Mouse (Mus musculus) limb, embryonic 10.5 days (tissue): ENCODE measurements around the gene Gdf1. TPM values are rescaled to one million over a fixed set of nuclear protein-coding genes. Genes with fewer than 3 reads are reported as not detected.

ENCODE experiments used
- DNase-seq: peaks from one replicate; pipeline ENCODE4 v3.0.0-alpha.2; 2017; ENCODE audit warnings: low spot score
- H3K27ac ChIP-seq: fragments of 300-500 bp; sonication (generic); 2 replicates; pipeline ENCODE4 v1.5.1; 2016; ENCODE audit warnings: mild to moderate bottlenecking
- H3K27me3 ChIP-seq: fragments of 300-500 bp; sonication (generic); 2 replicates; pipeline ENCODE4 v1.6.1; 2016; ENCODE audit warnings: low read depth, mild to moderate bottlenecking; ENCODE audit not compliant: poor library complexity, severe bottlenecking
- H3K36me3 ChIP-seq: fragments of 300-500 bp; sonication (generic); 2 replicates; pipeline ENCODE4 v1.6.1; 2016; ENCODE audit warnings: mild to moderate bottlenecking, moderate library complexity
- H3K4me1 ChIP-seq: fragments of 300-500 bp; sonication (generic); 2 replicates; pipeline ENCODE4 v1.6.1; 2016
- H3K4me3 ChIP-seq: fragments of 300-500 bp; sonication (generic); 2 replicates; pipeline ENCODE4 v1.5.1; 2016; ENCODE audit warnings: mild to moderate bottlenecking, moderate library complexity
- H3K9me3 ChIP-seq: fragments of 300-500 bp; sonication (generic); replicated peaks from 2 replicates; pipeline ENCODE4 v1.6.1; 2016; ENCODE audit warnings: mild to moderate bottlenecking
- WGBS: fragments of 180-500 bp; shearing (Covaris S2); methylation state at CpG from one replicate; pipeline ENCODE4 v1.1.7; 2016; 5-methylcytosine and 5-hydroxymethylcytosine counted together
- polyA plus RNA-seq: library from polyadenylated mRNA; unstranded; fragments of >200 nt; fragmentation: Nextera tagmentation; extraction: Ambion mirVana; gene quantifications from 2 replicates; pipeline ENCODE4 v1.2.1, GENCODE M21; 2016

Gdf1 gene
- 7.9 and 13.8 TPM in 2 replicates for polyA plus RNA-seq

GRCm38 (mm10) chr8:70329124-70329834 is at the start of gene Gdf1:
Gdf1 (plus strand) TSS chr8:70329817.
- H3K36me3 ChIP-seq, result peaks cover 54% of the 10 kb centered on the region

DNA sequence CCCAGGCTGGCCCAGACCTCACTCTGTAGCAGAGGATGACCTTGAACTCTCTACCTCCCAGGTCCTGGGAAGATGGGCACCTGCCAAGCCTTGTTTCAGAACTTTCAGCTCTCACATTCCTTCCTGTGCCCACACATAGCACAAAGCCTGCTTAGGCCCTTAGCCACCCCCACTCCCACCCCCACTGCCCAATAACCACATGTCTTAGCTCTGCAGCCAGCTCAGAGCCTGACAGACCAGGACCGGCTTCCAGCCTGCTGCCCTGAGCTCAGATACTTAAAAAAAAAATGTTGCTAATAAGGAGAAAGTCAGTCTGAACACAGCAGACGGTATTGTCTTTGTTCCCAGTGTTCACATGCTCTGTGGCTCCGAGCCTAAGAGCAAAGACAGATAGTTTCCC is 48.6 kb upstream of the Gdf1 start:
- 64% methylated on average over 3 of the region's 3 CpGs for WGBS
- Histone ChIP-seq H3K27me3 (no peaks in the 10 kb centered on the region), H3K4me1 (peaks cover 61% of the 10 kb centered on the region), H3K27ac (peak overlapping the region; percentile 42), H3K4me3 (no peak overlapping the region), H3K9me3 (no peaks in the 10 kb centered on the region), H3K36me3 (peaks cover 21% of the 10 kb centered on the region)
- no peak for DNase-seq

More at GRCm38 (mm10) chr8:70329124-70329834, at the start of gene Gdf1:
- peak within 1 kb of the TSS; percentile 39 for H3K4me3 ChIP-seq
- H3K4me1 ChIP-seq, result peaks cover 42% of the 10 kb centered on the region
- peak; percentile 62 for DNase-seq
- H3K27me3 ChIP-seq, result peaks cover 11% of the 10 kb centered on the region; the same call in 1 of the 2 replicates
- H3K27ac ChIP-seq, result peak within 1 kb of the TSS; percentile 82
- H3K9me3 ChIP-seq, result no peaks in the 10 kb centered on the region
- 20% methylated on average over 14 of the region's 14 CpGs for WGBS

- Histone ChIP-seq H3K4me1 (peaks cover 60% of the 10 kb centered on the region), H3K9me3 (no peaks in the 10 kb centered on the region), H3K27me3 (no peaks in the 10 kb centered on the region), H3K4me3 (peak within 1 kb of the TSS; percentile 93), H3K27ac (peak within 1 kb of the TSS; percentile 99), H3K36me3 (peaks cover 38% of the 10 kb centered on the region)
- WGBS, result 1% methylated on average over 36 of the region's 36 CpGs
- DNase-seq, result peak; percentile 97
Observed at GRCm38 (mm10) chr8:70282603-70283135, 46.9 kb upstream of the Gdf1 start, which contains the start of gene Homer3. Homer3 (plus strand) TSS chr8:70282827.

DNA sequence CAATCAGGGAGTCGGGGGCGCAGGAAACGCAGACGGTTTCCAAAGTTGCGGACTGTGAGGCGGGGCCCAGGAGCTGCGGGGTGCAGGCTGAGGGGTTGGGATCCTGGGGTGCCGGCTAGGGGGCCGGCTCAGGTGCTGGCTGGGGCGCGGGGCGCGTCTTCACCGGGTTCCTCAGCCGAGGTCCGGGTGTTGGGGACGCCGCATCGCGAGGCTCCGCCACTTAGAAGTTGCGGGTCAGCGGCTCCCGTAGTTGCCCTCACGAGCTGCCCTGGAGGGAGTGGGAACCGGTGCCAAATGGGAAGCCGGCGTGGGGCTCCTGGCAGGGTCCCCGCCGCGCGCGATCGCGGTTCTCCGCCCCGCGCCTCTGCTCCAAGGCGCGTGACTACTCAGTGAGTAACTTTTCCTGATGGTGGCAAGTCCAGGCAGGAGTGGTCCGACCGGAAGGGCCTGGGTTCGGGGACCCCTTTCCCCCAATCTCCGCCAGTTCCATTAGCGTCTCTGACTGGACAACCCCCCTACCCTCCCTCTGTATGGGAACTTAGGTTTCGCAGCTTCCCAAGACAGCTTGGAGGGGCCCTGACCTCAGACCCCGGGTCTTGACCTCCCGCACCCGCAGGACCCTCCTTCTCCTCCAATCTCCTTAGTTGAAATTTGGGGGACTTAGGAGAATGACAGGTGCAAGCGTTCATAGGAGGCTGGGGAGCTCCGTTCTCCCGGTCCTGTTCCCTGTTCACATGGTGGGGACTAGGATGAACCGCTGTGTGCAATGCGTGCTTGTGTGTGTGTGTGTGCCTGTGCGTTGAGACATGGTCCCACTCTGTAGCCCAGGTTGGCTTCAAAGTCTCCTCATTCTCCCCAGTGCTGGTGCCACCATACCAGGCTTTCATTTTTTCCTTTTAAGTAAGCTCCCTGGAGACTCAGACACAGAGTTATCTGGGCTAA is 46.2 kb upstream of the Gdf1 start:
- peak; percentile 54 for DNase-seq
- Histone ChIP-seq H3K4me3 (peak overlapping the region; percentile 93), H3K27me3 (no peaks in the 10 kb centered on the region), H3K9me3 (no peaks in the 10 kb centered on the region), H3K36me3 (peaks cover 45% of the 10 kb centered on the region), H3K4me1 (peaks cover 52% of the 10 kb centered on the region), H3K27ac (peak overlapping the region; percentile 99)
- 1% methylated on average over 54 of the region's 55 CpGs for WGBS

GRCm38 (mm10) chr8:70284421-70284820 is 45.2 kb upstream of the Gdf1 start:
- H3K4me3 ChIP-seq, result peak overlapping the region; percentile 93
- DNase-seq, result no peak
- H3K27ac ChIP-seq, result no peak overlapping the region
- no peaks in the 10 kb centered on the region for H3K27me3 ChIP-seq
- peaks cover 46% of the 10 kb centered on the region for H3K4me1 ChIP-seq
- H3K36me3 ChIP-seq, result peaks cover 55% of the 10 kb centered on the region
- 86% methylated on average over 5 of the region's 5 CpGs for WGBS
- no peaks in the 10 kb centered on the region for H3K9me3 ChIP-seq

- no peak for DNase-seq
- Histone ChIP-seq H3K27me3 (no peaks in the 10 kb centered on the region), H3K27ac (no peak overlapping the region), H3K9me3 (no peaks in the 10 kb centered on the region), H3K4me1 (peaks cover 44% of the 10 kb centered on the region), H3K4me3 (no peak overlapping the region), H3K36me3 (peaks cover 64% of the 10 kb centered on the region)
- WGBS, result 96% methylated on average over 15 of the region's 15 CpGs
Observed at GRCm38 (mm10) chr8:70285304-70285703, 44.3 kb upstream of the Gdf1 start.

GRCm38 (mm10) chr8:70286737-70287136 is 42.9 kb upstream of the Gdf1 start:
- H3K27ac ChIP-seq, result no peak overlapping the region
- peaks cover 30% of the 10 kb centered on the region for H3K4me1 ChIP-seq
- no peak overlapping the region for H3K4me3 ChIP-seq
- H3K36me3 ChIP-seq, result peaks cover 78% of the 10 kb centered on the region
- DNase-seq, result no peak
- WGBS, result 90% methylated on average over 8 of the region's 8 CpGs
- H3K9me3 ChIP-seq, result no peaks in the 10 kb centered on the region
- no peaks in the 10 kb centered on the region for H3K27me3 ChIP-seq

DNA sequence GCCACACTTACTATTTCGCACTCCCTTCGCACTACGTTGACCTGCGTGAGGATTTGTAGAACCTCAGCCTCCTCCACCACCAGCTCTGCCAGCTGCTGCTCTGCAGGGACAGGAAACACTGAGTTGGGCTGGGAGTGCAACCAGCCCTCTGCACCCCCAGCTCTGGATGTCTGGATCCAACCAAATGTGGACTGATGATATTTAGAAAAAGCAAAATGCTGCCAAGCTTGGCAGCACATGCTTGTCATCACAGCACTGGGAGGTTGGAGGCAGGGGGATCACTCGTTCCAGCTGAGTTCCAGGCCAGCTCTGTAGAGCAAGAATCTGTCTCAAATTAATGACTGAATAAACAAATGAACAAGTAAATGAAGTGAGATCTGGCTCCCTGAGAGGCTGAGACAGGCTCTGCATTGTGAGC is 35.6 kb upstream of the Gdf1 start:
- WGBS, result 69% methylated on average over 5 of the region's 5 CpGs
- no peak overlapping the region for H3K27ac ChIP-seq
- no peak for DNase-seq
- H3K4me3 ChIP-seq, result no peak overlapping the region
- no peaks in the 10 kb centered on the region for H3K27me3 ChIP-seq
- H3K4me1 ChIP-seq, result peaks cover 12% of the 10 kb centered on the region; the same call in 1 of the 2 replicates
- peaks cover 97% of the 10 kb centered on the region for H3K36me3 ChIP-seq
- H3K9me3 ChIP-seq, result no peaks in the 10 kb centered on the region

GRCm38 (mm10) chr8:70300881-70301280 is 28.7 kb upstream of the Gdf1 start:
- Histone ChIP-seq H3K36me3 (peaks cover 69% of the 10 kb centered on the region), H3K27ac (no peak overlapping the region), H3K9me3 (no peaks in the 10 kb centered on the region), H3K4me1 (peaks cover 25% of the 10 kb centered on the region), H3K4me3 (0 out of 2 replicates have a peak overlapping the region, but pooled peaks have one; percentile 13), H3K27me3 (no peaks in the 10 kb centered on the region)
- WGBS, result 82% methylated on average over 3 of the region's 3 CpGs
- DNase-seq, result no peak

DNA sequence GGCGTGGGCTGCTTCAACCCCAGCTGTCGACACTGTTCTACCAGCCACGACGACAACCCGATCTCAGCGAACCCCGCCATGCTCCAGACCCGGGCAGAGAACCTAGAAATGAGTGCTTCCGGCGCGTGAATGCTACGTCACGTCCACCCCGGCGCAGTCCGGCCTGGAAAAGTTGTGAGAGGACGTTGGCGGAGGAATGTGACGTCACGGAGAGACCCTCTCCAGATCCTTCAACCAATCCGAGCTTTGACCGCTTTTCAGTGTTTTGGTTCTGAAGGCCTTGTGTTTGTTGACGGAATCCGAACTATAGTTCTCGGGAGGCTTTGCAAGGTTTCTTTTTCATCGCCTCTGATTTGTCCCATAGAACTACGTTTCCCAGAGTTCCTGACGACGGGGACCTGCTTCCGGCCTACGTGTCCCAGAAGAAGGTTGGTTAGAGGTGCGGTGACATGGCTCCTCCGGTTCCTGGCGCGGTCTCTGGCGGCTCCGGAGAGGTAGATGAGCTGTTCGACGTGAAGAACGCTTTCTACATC is 27.2 kb upstream of the Gdf1 start, which contains the start of the genes Ddx49 and Cope:
Ddx49 (minus strand) TSS at position 132 of the 533 bp plus-strand sequence.
Cope (plus strand) TSS at position 161 of the 533 bp plus-strand sequence.
- Histone ChIP-seq H3K9me3 (no peaks in the 10 kb centered on the region), H3K4me3 (peak within 1 kb of the TSS; percentile 88), H3K4me1 (peaks cover 25% of the 10 kb centered on the region), H3K27ac (peak within 1 kb of the TSS; percentile 88), H3K36me3 (peaks cover 69% of the 10 kb centered on the region), H3K27me3 (no peaks in the 10 kb centered on the region)
- WGBS, result under 1% methylated on average over 40 of the region's 40 CpGs
- DNase-seq, result peak; percentile 98

DNA sequence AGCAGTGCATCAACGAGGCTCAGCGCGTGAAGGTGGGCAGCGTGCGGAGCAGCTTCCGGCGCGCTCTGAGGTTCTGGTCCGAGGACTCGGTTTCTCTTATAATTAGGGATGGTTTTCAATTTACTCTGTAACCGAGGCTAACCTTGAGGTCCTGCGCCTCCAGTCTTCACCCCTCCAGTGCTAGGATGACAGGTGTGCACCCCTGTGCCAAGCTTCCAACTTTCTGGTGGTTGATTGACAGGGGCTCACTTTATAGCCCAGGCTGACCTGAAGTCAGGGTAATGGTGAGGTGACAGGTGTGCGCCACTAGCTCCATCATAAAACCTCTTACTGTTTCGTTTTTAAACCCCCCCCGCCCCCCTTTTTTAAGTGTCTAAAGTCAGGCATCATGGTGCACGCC is 26.7 kb upstream of the Gdf1 start:
- peaks cover 25% of the 10 kb centered on the region for H3K4me1 ChIP-seq
- peak overlapping the region; percentile 88 for H3K27ac ChIP-seq
- no peak for DNase-seq
- H3K36me3 ChIP-seq, result peaks cover 69% of the 10 kb centered on the region
- peak overlapping the region; percentile 88 for H3K4me3 ChIP-seq
- H3K27me3 ChIP-seq, result no peaks in the 10 kb centered on the region
- H3K9me3 ChIP-seq, result no peaks in the 10 kb centered on the region
- WGBS, result 3% methylated on average over 16 of the region's 16 CpGs

GRCm38 (mm10) chr8:70309311-70309710 is 20.3 kb upstream of the Gdf1 start:
- Histone ChIP-seq H3K27me3 (no peaks in the 10 kb centered on the region), H3K4me1 (0 out of 2 replicates have a peak, but pooled peaks cover under 1% of the 10 kb centered on the region), H3K4me3 (no peak overlapping the region), H3K9me3 (no peaks in the 10 kb centered on the region), H3K36me3 (peaks cover 95% of the 10 kb centered on the region), H3K27ac (no peak overlapping the region)
- no peak for DNase-seq
- WGBS, result 40% methylated on average over 2 of the region's 2 CpGs
